Mouse (Mus musculus): ENCODE data around the gene Gm42715.
"Not testable (repeated sequence)": the region's sequence is repeated elsewhere in the genome, so short reads cannot be mapped to it uniquely, and the experiment has no call there.

Gm42715 gene

GRCm38 (mm10) chr7:127497382-127497781 is 22.0 kb upstream of the Gm42715 start:
- DNase-seq (ENCODE audit: low read depth, low spot score) = no peak

- DNase-seq (ENCODE audit: low read depth, low spot score) = no peak
These were observed 21.0 kb upstream of the Gm42715 start for GRCm38 (mm10) chr7:127498407-127498806.

GRCm38 (mm10) chr7:127508291-127508690 is 11.1 kb upstream of the Gm42715 start:
- DNase-seq (ENCODE audit: low read depth, low spot score) = no peak

GRCm38 (mm10) chr7:127509830-127510229 is 9.6 kb upstream of the Gm42715 start:
- not testable (repeated sequence) for DNase-seq (ENCODE audit: low read depth, low spot score)

GRCm38 (mm10) chr7:127511241-127511640 is 8.1 kb upstream of the Gm42715 start:
- DNase-seq (ENCODE audit: low read depth, low spot score) = peak; percentile 16

- peak; percentile 96 for DNase-seq (ENCODE audit: low read depth, low spot score)
These were observed 7.6 kb upstream of the Gm42715 start, which contains the start of gene Srcap for GRCm38 (mm10) chr7:127511808-127512230. Srcap (plus strand) TSS chr7:127511983.

- peak; percentile 66 for DNase-seq (ENCODE audit: low read depth, low spot score)
These were observed 7.0 kb upstream of the Gm42715 start for GRCm38 (mm10) chr7:127512231-127513015.

GRCm38 (mm10) chr7:127513016-127513390 is 6.4 kb upstream of the Gm42715 start:
- peak; percentile 13 for DNase-seq (ENCODE audit: low read depth, low spot score)

- no peak for DNase-seq (ENCODE audit: low read depth, low spot score)
These were observed 5.6 kb upstream of the Gm42715 start for GRCm38 (mm10) chr7:127513781-127514180.

- DNase-seq (ENCODE audit: low read depth, low spot score) = no peak
These were observed 3.5 kb upstream of the Gm42715 start for GRCm38 (mm10) chr7:127515846-127516245.

GRCm38 (mm10) chr7:127516344-127516743 is 3.0 kb upstream of the Gm42715 start:
- no peak for DNase-seq (ENCODE audit: low read depth, low spot score)

GRCm38 (mm10) chr7:127541671-127542070 is 22.3 kb downstream of the Gm42715 start:
- no peak for DNase-seq (ENCODE audit: low read depth, low spot score)

- DNase-seq (ENCODE audit: low read depth, low spot score) = no peak
These were observed 29.9 kb downstream of the Gm42715 start for GRCm38 (mm10) chr7:127549116-127549835.

GRCm38 (mm10) chr7:127551558-127551957 is 32.2 kb downstream of the Gm42715 start:
- no peak for DNase-seq (ENCODE audit: low read depth, low spot score)

- DNase-seq (ENCODE audit: low read depth, low spot score) = no peak
These were observed 41.2 kb downstream of the Gm42715 start for GRCm38 (mm10) chr7:127560580-127560979.

GRCm38 (mm10) chr7:127561340-127561858 is 42.0 kb downstream of the Gm42715 start, which contains the start of gene Tmem265:
Tmem265 (plus strand) TSS chr7:127561390.
- no peak for DNase-seq (ENCODE audit: low read depth, low spot score)

GRCm38 (mm10) chr7:127564381-127565150 is 45.2 kb downstream of the Gm42715 start:
- DNase-seq (ENCODE audit: low read depth, low spot score) = no peak

- peak; percentile 99 for DNase-seq (ENCODE audit: low read depth, low spot score)
These were observed 53.6 kb downstream of the Gm42715 start, which contains the start of gene Phkg2 for GRCm38 (mm10) chr7:127572895-127573471. Phkg2 (plus strand) TSS chr7:127573340.

- DNase-seq (ENCODE audit: low read depth, low spot score) = no peak
These were observed 54.2 kb downstream of the Gm42715 start for GRCm38 (mm10) chr7:127573503-127574008.

- no peak for DNase-seq (ENCODE audit: low read depth, low spot score)
These were observed 54.7 kb downstream of the Gm42715 start for GRCm38 (mm10) chr7:127574115-127574514.

- no peak for DNase-seq (ENCODE audit: low read depth, low spot score)
These were observed 63.9 kb downstream of the Gm42715 start for GRCm38 (mm10) chr7:127583260-127583659.
